Mouse (Mus musculus): ENCODE measurements at regions not wholly inside any gene's neighbourhood (a gene's known extent, or its start where the extent isn't known, plus 50 kb on each side); places are given as distances from the start of the nearest gene placed in this dataset.
"Not testable (repeated sequence)": the region's sequence is repeated elsewhere in the genome, so short reads cannot be mapped to it uniquely, and the experiment has no call there.

DNA sequence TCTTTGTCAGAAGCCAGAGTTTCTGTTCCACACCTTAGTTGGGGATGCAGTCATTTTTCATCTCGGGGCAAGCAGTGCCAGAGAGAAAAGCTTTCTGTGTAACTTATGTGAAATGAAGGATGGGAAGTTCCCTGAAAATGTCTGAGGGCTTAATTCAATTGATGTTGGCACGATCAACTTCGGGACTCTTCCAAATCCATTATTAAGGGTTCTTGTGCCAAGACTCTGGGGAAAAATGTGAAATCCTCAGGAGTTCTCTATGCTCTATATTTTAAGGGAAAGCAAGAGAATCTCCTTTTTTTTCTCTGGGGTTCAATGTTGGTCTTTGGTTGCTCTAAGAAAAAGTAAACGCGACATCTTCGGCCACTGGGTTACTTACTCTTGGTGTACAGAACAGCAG is 100.9 kb upstream of the Nrip1 start:
- no peak overlapping the region for H3K27ac ChIP-seq (ENCODE audit: low read length)
- 64% methylated on average over 6 of the region's 6 CpGs for WGBS
- H3K4me3 ChIP-seq (ENCODE audit: low read depth, low read length) = no peak overlapping the region

DNA sequence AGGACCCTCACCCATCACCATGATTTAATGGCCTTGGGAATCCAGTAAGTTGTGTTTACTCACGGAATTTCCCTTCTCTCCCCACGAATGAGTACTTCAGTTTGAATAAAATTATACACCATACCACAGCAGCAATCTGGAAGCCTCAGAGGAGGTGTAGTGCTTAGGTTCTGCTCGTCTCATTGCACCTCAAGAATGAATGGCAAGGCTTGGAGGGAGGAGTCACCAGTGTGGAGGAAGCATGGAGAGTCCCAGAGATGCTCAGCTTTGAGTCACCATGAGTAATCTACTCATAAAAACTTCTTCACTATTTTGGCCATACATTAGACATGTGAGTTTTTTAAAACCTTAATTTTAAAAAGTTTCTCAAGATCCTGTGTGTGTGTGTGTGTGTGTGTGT is 98.8 kb upstream of the Nrip1 start:
- WGBS = 71% methylated on average over 3 of the region's 3 CpGs
- no peak overlapping the region for H3K4me2 ChIP-seq (replicated peaks; ENCODE audit: low read depth, low read length)
- ATAC-seq (ENCODE audit: insufficient number of reproducible peaks, insufficient read depth, low FRiP score, low read depth) = no peak

More for the DNA sequence above, 100.9 kb upstream of the Nrip1 start:
- no peaks in the 10 kb centered on the region for H3K4me1 ChIP-seq (ENCODE audit: control insufficient read depth, insufficient read depth, low read length)
- no peak overlapping the region for H3K4me2 ChIP-seq (replicated peaks; ENCODE audit: low read depth, low read length)
- no peaks in the 10 kb centered on the region for H3K36me3 ChIP-seq (ENCODE audit: control insufficient read depth, insufficient read depth, low read length)
- ATAC-seq (ENCODE audit: insufficient number of reproducible peaks, insufficient read depth, low FRiP score, low read depth) = no peak
- no peaks in the 10 kb centered on the region for H3K9me3 ChIP-seq (ENCODE audit: control insufficient read depth, low read depth, low read length)
- H3K27me3 ChIP-seq (ENCODE audit: control insufficient read depth, insufficient read depth, low read length) = no peaks in the 10 kb centered on the region
- no peak overlapping the region for H3K9ac ChIP-seq (replicated peaks; ENCODE audit: low read depth, low read length)

DNA sequence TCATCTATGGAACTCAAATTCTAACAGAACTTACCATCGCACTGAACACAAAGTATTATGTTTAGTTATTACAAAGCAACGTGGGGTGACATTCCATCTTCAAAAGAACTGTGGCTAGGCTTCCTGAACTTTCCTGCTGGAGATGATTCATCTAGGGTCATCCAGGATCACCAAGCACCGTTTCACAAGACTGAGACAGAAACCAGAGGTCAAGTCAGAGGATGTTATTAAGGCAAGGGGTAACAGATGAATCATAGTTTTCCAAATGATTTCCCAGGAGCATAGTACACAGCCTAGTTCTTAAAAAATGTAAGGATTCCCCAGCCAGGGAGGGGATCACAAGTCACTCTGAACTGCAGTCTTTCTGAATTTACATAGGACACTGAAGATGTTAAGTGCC is 97.5 kb upstream of the Nrip1 start:
- Histone ChIP-seq H3K4me2 (replicated peaks; ENCODE audit: low read depth, low read length) (no peak overlapping the region), H3K27ac (ENCODE audit: low read length) (no peak overlapping the region), H3K4me3 (ENCODE audit: low read depth, low read length) (no peak overlapping the region), H3K27me3 (ENCODE audit: control insufficient read depth, insufficient read depth, low read length) (no peaks in the 10 kb centered on the region), H3K9ac (replicated peaks; ENCODE audit: low read depth, low read length) (no peak overlapping the region), H3K4me1 (ENCODE audit: control insufficient read depth, insufficient read depth, low read length) (no peaks in the 10 kb centered on the region), H3K36me3 (ENCODE audit: control insufficient read depth, insufficient read depth, low read length) (no peaks in the 10 kb centered on the region), H3K9me3 (ENCODE audit: control insufficient read depth, low read depth, low read length) (no peaks in the 10 kb centered on the region)
- no peak for ATAC-seq (ENCODE audit: insufficient number of reproducible peaks, insufficient read depth, low FRiP score, low read depth)
- WGBS = 53% methylated on average over 3 of the region's 3 CpGs

More for the DNA sequence above, 98.8 kb upstream of the Nrip1 start:
- Histone ChIP-seq H3K27me3 (ENCODE audit: control insufficient read depth, insufficient read depth, low read length) (no peaks in the 10 kb centered on the region), H3K4me3 (ENCODE audit: low read depth, low read length) (no peak overlapping the region), H3K9me3 (ENCODE audit: control insufficient read depth, low read depth, low read length) (no peaks in the 10 kb centered on the region), H3K4me1 (ENCODE audit: control insufficient read depth, insufficient read depth, low read length) (no peaks in the 10 kb centered on the region), H3K36me3 (ENCODE audit: control insufficient read depth, insufficient read depth, low read length) (no peaks in the 10 kb centered on the region), H3K27ac (ENCODE audit: low read length) (no peak overlapping the region), H3K9ac (replicated peaks; ENCODE audit: low read depth, low read length) (no peak overlapping the region)

DNA sequence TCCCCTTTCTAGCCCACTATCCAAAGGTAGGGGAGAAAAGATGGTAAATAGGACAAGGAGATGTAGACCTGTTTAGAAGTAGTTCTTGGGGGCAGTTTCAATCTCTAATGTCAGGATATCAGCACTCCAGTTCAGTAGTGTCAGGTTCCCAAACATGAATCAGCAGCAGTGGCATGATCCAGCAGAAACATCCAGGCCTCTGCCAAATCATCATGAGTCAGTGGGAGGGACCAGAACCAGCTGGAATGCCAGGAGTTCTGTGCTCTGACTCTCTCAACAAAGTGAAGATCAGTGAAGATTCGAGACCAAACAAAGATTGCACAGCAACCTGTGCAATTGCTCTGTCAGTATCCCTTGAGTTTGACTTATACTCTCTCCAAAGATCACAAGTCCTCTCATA is 85.9 kb upstream of the Nrip1 start:
- H3K9me3 ChIP-seq (ENCODE audit: control insufficient read depth, low read depth, low read length) = no peaks in the 10 kb centered on the region
- no peaks in the 10 kb centered on the region for H3K27me3 ChIP-seq (ENCODE audit: control insufficient read depth, insufficient read depth, low read length)
- WGBS = 88% methylated on average over 1 of the region's 1 CpGs
- no peaks in the 10 kb centered on the region for H3K36me3 ChIP-seq (ENCODE audit: control insufficient read depth, insufficient read depth, low read length)
- no peak overlapping the region for H3K27ac ChIP-seq (ENCODE audit: low read length)
- H3K4me2 ChIP-seq (replicated peaks; ENCODE audit: low read depth, low read length) = no peak overlapping the region
- no peaks in the 10 kb centered on the region for H3K4me1 ChIP-seq (ENCODE audit: control insufficient read depth, insufficient read depth, low read length)
- ATAC-seq (ENCODE audit: insufficient number of reproducible peaks, insufficient read depth, low FRiP score, low read depth) = no peak
- H3K4me3 ChIP-seq (ENCODE audit: low read depth, low read length) = no peak overlapping the region
- H3K9ac ChIP-seq (replicated peaks; ENCODE audit: low read depth, low read length) = no peak overlapping the region

DNA sequence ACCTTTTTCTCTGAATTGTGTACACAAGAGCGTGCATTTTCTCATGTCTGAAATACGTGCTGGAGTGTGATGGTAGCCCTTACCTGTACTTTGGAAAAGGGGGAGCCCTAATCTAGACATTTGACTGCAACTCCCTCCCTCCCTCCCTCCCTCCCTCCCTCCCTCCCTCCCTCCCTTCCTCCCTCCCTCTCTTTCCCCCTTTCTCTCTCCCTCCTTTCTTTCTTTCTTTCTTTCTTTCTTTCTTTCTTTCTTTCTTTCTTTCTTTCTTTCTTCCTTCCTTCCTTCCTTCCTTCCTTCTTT is 82.6 kb upstream of the Nrip1 start:
- not testable (repeated sequence) for H3K27me3 ChIP-seq (ENCODE audit: control insufficient read depth, insufficient read depth, low read length); ATAC-seq (ENCODE audit: insufficient number of reproducible peaks, insufficient read depth, low FRiP score, low read depth); H3K9ac ChIP-seq (replicated peaks; ENCODE audit: low read depth, low read length); H3K4me3 ChIP-seq (ENCODE audit: low read depth, low read length); H3K9me3 ChIP-seq (ENCODE audit: control insufficient read depth, low read depth, low read length); H3K4me2 ChIP-seq (replicated peaks; ENCODE audit: low read depth, low read length); H3K36me3 ChIP-seq (ENCODE audit: control insufficient read depth, insufficient read depth, low read length); H3K27ac ChIP-seq (ENCODE audit: low read length); H3K4me1 ChIP-seq (ENCODE audit: control insufficient read depth, insufficient read depth, low read length)
- 67% methylated on average over 2 of the region's 2 CpGs for WGBS

DNA sequence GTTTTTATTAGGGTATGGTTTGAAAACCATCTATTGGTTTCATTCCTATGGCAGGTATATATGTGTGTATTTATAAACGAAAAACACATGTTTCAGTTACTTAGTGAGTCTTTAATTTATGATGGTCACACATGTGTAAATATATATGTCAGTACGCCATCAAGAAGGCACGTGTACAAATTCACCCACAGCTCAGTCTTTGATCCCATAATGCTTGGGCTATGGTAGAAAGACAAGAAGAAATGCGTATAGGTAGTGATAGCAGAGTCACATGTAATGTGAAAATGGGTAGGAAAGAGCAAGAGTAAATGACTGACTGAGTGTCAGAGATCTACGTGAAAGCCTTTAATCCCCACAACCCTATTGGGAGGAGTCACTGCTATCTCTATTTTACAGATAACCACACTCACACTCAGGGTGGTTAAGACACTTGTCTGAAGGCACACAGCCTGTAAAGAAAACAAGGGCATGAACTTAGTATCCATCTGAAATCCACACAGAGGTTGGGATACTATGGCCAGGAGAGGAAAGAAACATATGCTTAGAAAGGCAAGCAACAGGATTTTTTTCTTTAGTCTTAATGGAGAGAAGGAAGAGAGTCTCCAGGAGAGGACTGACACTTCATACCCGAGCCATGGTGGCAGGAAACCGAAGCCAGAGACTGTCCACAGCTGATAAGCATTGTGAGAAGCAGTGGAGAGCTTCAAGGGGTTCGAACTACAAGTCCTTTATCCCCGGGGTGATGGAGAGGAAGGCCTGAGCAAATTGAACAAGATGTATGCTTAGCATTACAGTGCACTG is 82.1 kb upstream of the Nrip1 start:
- no peak overlapping the region for H3K4me3 ChIP-seq (ENCODE audit: low read depth, low read length)
- H3K9ac ChIP-seq (replicated peaks; ENCODE audit: low read depth, low read length) = no peak overlapping the region
- no peak overlapping the region for H3K27ac ChIP-seq (ENCODE audit: low read length)
- 0 out of 2 replicates have a peak, but pooled peaks cover 2% of the 10 kb centered on the region for H3K4me1 ChIP-seq (ENCODE audit: control insufficient read depth, insufficient read depth, low read length)
- no peaks in the 10 kb centered on the region for H3K27me3 ChIP-seq (ENCODE audit: control insufficient read depth, insufficient read depth, low read length)
- ATAC-seq (ENCODE audit: insufficient number of reproducible peaks, insufficient read depth, low FRiP score, low read depth) = no peak
- peaks cover 4% of the 10 kb centered on the region; the same call in 1 of the 2 replicates for H3K9me3 ChIP-seq (ENCODE audit: control insufficient read depth, low read depth, low read length)
- WGBS = 66% methylated on average over 9 of the region's 9 CpGs
- H3K36me3 ChIP-seq (ENCODE audit: control insufficient read depth, insufficient read depth, low read length) = no peaks in the 10 kb centered on the region
- no peak overlapping the region for H3K4me2 ChIP-seq (replicated peaks; ENCODE audit: low read depth, low read length)

DNA sequence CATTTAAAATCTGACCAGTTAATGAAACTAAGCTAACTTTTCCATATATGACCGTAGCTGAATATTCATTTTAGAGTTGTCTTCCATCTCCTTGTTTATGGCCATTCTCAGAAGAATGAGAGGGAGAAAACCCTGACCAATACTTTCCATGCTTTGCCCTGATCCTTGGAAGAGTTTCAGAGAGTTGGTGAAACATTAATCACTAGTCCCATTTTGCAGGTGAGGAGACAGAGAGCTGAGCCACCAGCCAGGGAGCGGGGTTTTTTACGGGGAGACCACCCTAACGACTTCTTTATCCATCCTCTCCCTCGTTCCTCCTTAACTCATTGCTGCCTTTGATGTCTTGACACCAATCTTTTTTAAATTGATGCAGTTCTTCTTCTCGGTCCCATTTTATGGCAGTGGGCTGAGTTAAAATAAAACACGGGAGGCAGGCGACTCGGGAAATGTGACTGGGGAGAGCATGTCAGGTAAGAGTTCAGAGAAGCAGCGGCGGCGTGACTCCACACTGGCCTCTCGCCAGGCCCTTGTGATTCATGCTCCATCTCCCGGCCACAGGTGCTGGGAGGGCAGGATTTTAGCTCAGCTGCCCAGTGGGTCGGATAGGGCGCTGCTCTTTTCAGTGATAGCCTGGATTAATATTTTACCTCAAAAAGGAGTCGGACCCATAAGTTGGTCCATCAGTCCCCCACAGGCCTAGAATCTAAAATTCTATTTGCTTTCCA is 81.3 kb upstream of the Nrip1 start:
- Histone ChIP-seq H3K4me3 (ENCODE audit: low read depth, low read length) (no peak overlapping the region), H3K9ac (replicated peaks; ENCODE audit: low read depth, low read length) (no peak overlapping the region), H3K27me3 (ENCODE audit: control insufficient read depth, insufficient read depth, low read length) (no peaks in the 10 kb centered on the region), H3K9me3 (ENCODE audit: control insufficient read depth, low read depth, low read length) (peaks cover 4% of the 10 kb centered on the region; the same call in 1 of the 2 replicates), H3K4me1 (ENCODE audit: control insufficient read depth, insufficient read depth, low read length) (0 out of 2 replicates have a peak, but pooled peaks cover 2% of the 10 kb centered on the region), H3K36me3 (ENCODE audit: control insufficient read depth, insufficient read depth, low read length) (no peaks in the 10 kb centered on the region), H3K4me2 (replicated peaks; ENCODE audit: low read depth, low read length) (no peak overlapping the region), H3K27ac (ENCODE audit: low read length) (no peak overlapping the region)
- no peak for ATAC-seq (ENCODE audit: insufficient number of reproducible peaks, insufficient read depth, low FRiP score, low read depth)
- 65% methylated on average over 17 of the region's 17 CpGs for WGBS

DNA sequence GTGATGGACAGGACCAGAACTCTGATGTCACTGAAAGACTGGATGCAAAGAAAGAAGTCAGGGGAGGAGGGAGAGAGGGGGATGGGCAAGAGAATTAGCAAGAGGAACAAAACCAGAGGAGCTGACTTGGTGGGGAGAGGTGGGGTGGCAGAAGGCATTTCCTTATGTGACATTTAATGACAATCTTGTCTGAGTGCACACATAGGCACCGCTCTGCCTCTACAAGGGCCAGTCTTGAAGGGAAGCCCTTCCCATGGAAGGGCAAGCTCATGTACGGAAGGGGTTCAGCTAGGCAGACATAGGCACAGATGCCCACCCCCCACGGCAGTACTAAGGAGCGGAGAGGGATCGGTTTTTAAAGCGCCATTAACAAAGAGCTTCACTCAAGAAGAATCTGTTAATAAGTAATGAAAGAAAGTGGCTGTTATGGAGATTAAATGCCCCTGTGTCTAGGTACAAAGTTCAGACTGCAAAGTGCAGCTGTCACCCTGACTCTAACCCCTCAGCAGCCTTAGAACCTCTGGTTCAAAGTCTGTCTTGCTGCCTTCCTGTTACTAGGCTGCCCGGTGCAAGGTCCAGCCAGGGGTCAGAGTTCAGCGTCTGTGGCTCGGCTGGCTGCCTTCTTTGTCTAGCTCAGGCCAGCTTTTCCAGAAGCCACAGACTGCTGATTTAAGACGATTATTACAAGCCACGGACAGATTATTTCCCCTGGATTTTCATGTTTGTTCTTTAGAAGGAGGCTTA is 80.0 kb upstream of the Nrip1 start:
- Histone ChIP-seq H3K4me2 (replicated peaks; ENCODE audit: low read depth, low read length) (no peak overlapping the region), H3K9ac (replicated peaks; ENCODE audit: low read depth, low read length) (no peak overlapping the region), H3K36me3 (ENCODE audit: control insufficient read depth, insufficient read depth, low read length) (no peaks in the 10 kb centered on the region), H3K27ac (ENCODE audit: low read length) (peak overlapping the region; percentile 44; the same call in 1 of the 2 replicates), H3K27me3 (ENCODE audit: control insufficient read depth, insufficient read depth, low read length) (no peaks in the 10 kb centered on the region), H3K9me3 (ENCODE audit: control insufficient read depth, low read depth, low read length) (peaks cover 4% of the 10 kb centered on the region; the same call in 1 of the 2 replicates), H3K4me3 (ENCODE audit: low read depth, low read length) (no peak overlapping the region), H3K4me1 (ENCODE audit: control insufficient read depth, insufficient read depth, low read length) (0 out of 2 replicates have a peak, but pooled peaks cover 2% of the 10 kb centered on the region)
- ATAC-seq (ENCODE audit: insufficient number of reproducible peaks, insufficient read depth, low FRiP score, low read depth) = peak; percentile 90
- 21% methylated on average over 11 of the region's 11 CpGs for WGBS

All from stomach, embryonic 14.5 days (tissue).